Mouse (Mus musculus) lung, postnatal 0 days (tissue): ENCODE results near the gene Gsto2.

ENCODE experiments used
- CTCF ChIP-seq: IDR thresholded peaks from 2 replicates; pipeline ENCODE4 v1.5.1; 2016; ENCODE audit warnings: antibody characterized with exemption, mild to moderate bottlenecking
- EP300 ChIP-seq: IDR thresholded peaks from 2 replicates; pipeline ENCODE4 v1.6.1; 2016; ENCODE audit warnings: antibody characterized with exemption, mild to moderate bottlenecking, control low read depth

- TF ChIP-seq CTCF (peak; percentile 93), EP300 (no peak)
These were observed 66.8 kb downstream of the Gsto2 start for GRCm38 (mm10) chr19:47931982-47932638.
